Mouse (Mus musculus) adrenal gland, postnatal 14 days (tissue): ENCODE results near the gene Fam57b. TPM values are rescaled to one million over a fixed set of nuclear protein-coding genes. Genes with fewer than 3 reads are reported as not detected.

Experiments
- DNase-seq: peaks from one replicate; pipeline ENCODE4 v3.0.0; 2021; ENCODE audit warnings: mixed read lengths
- total RNA-seq: library from RNA; stranded (reverse); gene quantifications from 2 replicates; pipeline ENCODE4 v1.2.3, GENCODE M21; 2021

Fam57b gene
- total RNA-seq, 1 experiment from 2014 or later, result 32.1 TPM

GRCm38 (mm10) chr7:126831539-126831938, 34.1 kb downstream of the Fam57b start, which contains the start of gene 4930451I11Rik:
TSS of gene 4930451I11Rik (minus strand) at chr7:126831639.
- DNase-seq, result no peak

DNA sequence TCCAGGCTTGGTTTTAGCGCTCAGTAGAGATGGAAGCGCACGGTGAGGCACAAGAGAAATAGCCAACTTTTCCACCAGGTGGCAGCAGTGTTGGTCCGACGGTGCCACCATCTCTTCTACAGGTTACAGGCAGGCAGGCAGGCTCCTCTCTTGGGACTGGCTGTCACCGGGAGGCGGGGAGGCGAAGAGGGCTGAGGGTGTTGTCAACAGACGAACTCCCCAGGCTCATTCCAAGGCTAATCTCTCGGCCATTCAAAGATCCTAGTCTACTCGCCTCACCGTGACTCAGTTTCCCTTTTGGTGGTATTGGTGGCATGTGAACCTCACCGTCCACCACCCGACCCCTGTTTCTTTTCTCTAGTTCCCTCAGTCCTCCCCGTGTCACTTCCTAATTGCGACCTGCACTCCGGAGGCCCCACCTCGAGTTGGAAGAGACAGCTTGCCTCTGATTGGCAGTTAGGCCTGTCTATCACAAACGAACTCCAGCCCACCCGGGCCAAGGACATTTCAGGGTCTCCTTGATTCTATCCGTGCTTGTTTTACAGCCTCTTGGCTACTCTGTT, 34.6 kb downstream of the Fam57b start:
- peak; percentile 90 for DNase-seq

DNA sequence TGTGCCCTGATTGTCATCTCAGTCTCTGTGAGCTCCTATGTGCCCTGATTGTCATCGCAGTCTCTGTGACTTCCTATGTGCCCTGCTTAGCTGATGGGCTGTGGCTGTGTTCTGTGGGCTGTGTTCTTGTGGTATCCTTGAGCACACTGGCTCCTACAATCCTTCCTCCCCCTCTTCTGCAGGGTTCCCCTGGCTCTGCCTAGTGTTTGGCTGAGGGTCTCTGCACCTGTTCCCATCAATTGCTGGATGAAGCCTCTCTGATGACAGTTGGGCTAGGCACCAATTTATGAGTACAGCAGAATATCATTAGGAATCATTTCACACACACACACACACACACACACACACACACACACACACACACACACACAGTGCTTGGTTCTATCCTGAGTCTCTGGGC, 35.8 kb downstream of the Fam57b start:
- no peak for DNase-seq

DNA sequence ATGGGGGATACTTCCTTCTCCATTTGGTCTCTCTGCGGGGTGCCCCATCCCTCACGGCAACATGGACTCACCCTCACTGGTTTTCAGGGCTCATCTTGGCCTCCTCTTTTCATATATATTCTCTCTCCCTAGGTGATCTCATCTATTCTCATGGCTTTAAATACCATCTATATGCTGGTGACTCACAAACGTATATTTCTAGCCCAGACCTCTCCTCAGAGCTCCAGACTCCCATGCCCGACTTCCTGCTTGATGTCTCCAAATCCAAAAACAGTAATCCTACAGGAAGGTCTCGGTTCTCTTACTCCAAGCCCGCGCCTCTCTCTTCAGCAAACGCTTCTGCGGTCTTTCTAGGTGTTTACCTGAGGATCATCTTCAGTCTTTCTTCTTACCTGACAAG, 45.8 kb downstream of the Fam57b start:
- no peak for DNase-seq

DNA sequence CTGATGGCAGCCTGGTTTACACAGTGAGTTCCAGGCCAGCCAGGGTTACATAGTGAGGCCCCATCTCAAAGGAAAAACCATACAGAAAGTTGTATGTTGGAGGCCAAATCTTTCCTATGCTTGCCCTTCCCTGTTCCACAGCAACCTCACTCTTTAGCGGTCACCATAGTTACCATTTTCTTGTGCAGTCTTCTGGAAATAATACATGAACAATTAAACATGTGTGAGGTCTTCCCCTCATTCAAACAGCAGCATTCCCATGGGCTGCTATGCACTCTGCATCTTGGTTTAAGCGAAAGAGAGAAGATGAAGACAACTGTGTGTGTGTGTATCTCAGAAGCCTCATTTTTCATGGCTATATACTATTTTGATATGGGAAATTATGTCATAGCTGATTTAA, 48.0 kb downstream of the Fam57b start:
- DNase-seq, result no peak

DNA sequence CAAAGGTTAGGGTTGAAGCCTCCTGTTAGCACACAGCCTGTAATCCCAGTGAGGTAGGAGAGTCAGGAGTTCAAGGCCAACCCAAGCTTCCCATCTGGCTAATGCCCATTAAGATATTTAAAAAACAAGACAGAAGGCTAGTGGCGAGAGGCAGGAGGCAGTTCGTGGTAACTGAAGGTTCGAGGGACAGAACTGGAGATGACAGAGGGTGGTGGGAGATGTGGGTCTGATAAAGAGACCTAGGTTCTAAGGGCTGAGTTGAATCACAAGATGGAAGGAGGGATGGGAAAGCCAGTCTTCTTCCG, 49.6 kb downstream of the Fam57b start, which contains the start of gene Doc2a:
TSS of gene Doc2a (plus strand) at position 301 of the 305 bp plus-strand sequence.
- no peak for DNase-seq

GRCm38 (mm10) chr7:126847421-126848398, 50.2 kb downstream of the Fam57b start:
- DNase-seq, result peak; percentile 47

- no peak for DNase-seq
Measured at GRCm38 (mm10) chr7:126848794-126849193, 51.3 kb downstream of the Fam57b start.

GRCm38 (mm10) chr7:126850161-126850560, 52.7 kb downstream of the Fam57b start:
- DNase-seq, result no peak

DNA sequence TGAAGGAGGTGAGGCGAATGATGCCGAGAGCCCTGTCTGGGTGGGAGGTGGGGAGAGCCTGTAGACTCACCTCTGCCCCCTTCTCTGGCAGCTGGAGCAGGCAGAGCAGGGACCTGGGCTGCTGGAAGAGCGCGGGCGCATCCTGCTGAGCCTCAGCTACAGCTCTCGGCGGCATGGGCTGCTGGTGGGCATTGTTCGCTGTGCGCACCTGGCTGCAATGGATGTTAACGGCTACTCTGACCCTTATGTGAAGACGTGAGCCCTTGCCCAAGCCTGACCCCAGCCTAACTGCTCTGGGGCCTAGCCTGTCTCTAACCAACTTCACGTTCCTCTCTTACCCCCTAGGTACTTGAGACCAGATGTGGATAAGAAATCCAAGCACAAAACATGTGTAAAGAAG, 53.7 kb downstream of the Fam57b start:
- DNase-seq, result no peak

GRCm38 (mm10) chr7:126853454-126853853, 56.0 kb downstream of the Fam57b start:
- DNase-seq, result no peak

GRCm38 (mm10) chr7:126855641-126856040, 58.2 kb downstream of the Fam57b start:
- no peak for DNase-seq

DNA sequence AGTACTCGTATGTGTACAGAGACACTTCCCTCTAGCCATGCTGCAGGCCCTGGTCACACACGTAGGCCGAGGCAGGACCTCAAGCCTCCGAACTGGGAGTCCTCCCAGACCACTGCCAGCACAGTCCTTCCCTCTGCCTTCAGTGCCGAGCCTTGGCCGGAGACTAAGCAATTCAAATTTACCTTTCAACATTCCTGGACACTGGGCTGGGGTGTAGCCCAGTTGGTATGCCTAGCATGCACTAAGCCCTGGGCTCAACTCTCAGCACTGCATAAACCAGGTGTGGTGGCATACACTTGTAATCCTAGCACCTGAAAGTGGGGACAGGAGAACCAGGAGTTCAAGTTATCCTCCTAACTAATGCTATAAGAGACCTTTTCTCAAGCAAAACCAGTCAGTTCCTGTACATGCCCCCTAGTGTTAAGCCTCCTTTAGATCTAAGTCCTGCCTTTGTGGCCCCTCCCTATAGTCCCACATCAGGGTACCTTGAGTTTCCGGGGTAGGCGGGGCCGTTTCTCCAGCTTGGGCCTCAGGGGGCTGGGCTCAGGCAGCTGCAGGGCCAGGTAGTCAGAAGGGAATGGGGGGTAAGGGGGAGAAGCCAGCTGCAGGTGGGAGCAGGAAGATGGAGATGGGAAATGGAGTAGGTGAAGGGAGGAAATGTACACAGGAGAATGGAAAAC, 59.4 kb downstream of the Fam57b start:
- DNase-seq, result no peak

DNA sequence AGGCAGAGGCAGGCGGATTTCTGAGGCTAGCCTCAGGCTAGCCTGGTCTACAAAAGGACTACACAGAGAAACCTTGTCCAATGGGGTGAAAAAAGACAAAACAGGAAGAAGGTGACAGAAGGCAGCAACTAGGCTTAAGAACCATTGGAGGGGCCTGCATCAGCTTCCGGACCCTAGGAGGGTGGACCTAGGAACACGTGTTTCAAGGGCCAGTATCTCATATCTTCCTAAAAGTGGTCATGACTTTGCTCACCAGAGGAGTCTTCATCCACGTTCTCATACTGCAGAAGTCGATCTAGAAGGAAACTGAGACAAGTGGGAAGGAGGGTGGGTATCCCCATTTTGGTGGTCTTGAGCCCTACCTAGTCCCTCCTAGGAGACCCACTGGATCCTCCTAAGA, 63.5 kb downstream of the Fam57b start:
- DNase-seq, result no peak

GRCm38 (mm10) chr7:126861429-126862130, 64.1 kb downstream of the Fam57b start, which contains the start of gene Hirip3:
TSS of gene Hirip3 (plus strand) at chr7:126861972.
- peak; percentile 97 for DNase-seq

DNA sequence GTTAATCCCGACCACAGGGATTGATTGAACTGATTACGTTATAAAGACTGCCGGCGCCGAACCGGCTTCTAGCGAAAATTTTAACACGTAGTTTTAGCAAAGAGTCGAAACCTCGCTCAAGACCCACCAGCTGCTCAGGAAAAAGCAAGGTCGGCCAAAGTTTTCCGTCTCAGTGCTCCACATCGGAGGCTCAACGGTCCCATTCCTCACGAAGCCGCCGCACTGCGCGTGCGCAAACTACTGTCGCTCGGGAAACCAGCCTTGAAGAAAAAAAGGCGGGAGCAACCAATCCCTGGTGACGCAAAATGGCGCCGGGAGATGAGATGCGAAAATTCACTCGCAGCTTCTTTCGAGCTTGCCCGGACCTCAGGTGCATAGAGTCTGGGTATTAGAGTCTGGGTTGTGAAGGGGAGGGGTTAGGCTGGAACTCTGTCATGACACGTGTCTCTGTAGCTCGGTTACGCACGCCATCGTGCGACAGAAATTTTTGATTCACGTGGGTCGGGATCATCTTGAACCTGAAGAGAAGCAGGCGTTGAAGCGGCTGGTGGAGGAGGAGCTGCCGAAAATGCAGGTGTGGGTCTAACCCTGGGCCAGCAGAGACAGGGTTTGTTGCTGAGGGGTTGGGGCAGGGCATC, 64.8 kb downstream of the Fam57b start, which contains the start of gene Ino80e:
TSS of gene Ino80e (minus strand) at position 231 of the 638 bp plus-strand sequence.
- peak; percentile 97 for DNase-seq

- DNase-seq, result no peak
Measured at GRCm38 (mm10) chr7:126863791-126864190, 66.3 kb downstream of the Fam57b start.

DNA sequence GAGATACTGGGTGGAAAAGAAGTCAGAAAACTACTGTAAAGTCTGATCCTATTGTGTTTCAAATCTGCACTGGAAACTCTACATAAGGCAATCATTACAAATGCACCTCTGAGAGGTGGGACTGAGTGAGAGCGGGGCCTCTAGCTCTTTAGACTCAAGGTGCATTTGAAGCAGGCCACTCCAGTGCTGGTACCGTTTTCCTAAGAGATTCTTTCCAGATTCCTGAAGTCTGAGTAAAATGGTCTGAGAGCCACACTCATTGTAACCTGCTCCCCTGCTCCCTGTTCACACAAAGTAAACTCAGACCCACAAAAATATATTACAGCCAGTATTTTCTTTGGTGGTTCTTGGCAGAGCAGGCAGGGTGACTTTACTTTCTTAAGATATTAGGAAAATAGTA, 70.1 kb downstream of the Fam57b start:
- DNase-seq, result no peak

GRCm38 (mm10) chr7:126868003-126868402, 70.5 kb downstream of the Fam57b start:
- no peak for DNase-seq

DNA sequence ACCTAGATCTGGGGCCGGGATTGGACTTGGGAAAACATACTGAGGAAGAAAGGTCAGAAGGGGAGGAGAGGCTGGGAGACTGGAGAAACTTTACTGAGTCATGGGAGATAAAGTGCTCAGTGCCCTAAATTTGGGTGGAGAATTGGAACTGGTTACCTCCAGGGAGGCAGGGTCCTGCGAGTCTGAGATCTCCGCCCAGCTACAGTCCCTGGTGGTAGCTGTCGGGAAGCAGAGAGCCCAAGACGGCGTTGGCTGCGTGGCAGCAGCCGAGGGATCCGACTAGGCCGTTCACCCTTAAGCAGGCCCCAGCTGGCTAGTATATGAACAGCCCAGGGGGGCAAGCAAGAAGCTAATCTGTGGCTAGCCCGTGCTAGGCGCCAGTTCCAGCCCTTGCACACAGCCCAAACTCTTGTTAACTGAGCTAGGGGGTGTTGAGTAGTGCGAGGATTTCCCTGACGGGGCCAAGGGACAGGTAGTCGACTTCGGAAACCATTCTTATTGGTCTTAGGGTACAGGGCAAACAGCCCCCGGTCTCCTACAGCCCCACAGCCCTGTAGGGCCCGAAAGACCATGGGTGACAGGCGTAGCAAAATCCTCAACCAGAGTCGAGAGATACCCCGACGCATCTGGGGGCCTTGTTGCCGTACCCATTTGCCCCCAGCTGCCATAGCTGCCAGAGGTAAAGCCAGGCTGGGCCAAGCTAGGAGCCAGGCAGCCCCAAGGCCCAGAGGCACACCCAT, 72.5 kb downstream of the Fam57b start:
- DNase-seq, result no peak

- no peak for DNase-seq
Measured at GRCm38 (mm10) chr7:126870520-126870891, 73.0 kb downstream of the Fam57b start.
